Mouse (Mus musculus) kidney, embryonic 14.5 days (tissue): Measurements from ENCODE around the gene Adamtsl1. TPM values are rescaled to one million over a fixed set of nuclear protein-coding genes. Genes with fewer than 3 reads are reported as not detected.
A peak's percentile ranks its signal among the peaks of the same experiment; 100 is the strongest.

Experiments used
- ATAC-seq: fragments of 200-750 bp; cut with Nextera tagmentation; 2 replicates; pipeline ENCODE4 v1.8.0; 2017; ENCODE audit warnings: moderate number of reproducible peaks, mild to moderate bottlenecking, moderate TSS enrichment, moderate library complexity; ENCODE audit not compliant: low FRiP score, low TSS enrichment
- H3K27ac ChIP-seq: fragments of 300-500 bp; sonication (generic); 2 replicates; pipeline ENCODE4 v1.5.1; 2014; ENCODE audit warnings: low read depth, mild to moderate bottlenecking, low read length, moderate library complexity, mixed read lengths
- H3K27me3 ChIP-seq: fragments of 300-500 bp; sonication (generic); 2 replicates; pipeline ENCODE4 v1.6.1; 2014; ENCODE audit warnings: mild to moderate bottlenecking, low read length; ENCODE audit not compliant: control insufficient read depth, insufficient read depth
- H3K36me3 ChIP-seq: fragments of 300-500 bp; sonication (generic); 2 replicates; pipeline ENCODE4 v1.6.1; 2014; ENCODE audit warnings: low read length, mixed read lengths; ENCODE audit not compliant: control insufficient read depth, insufficient read depth
- H3K4me1 ChIP-seq: fragments of 300-500 bp; sonication (generic); 2 replicates; pipeline ENCODE4 v1.6.1; 2014; ENCODE audit warnings: low read length, mixed read lengths; ENCODE audit not compliant: control insufficient read depth, insufficient read depth
- H3K4me2 ChIP-seq: fragments of 300-500 bp; sonication (generic); replicated peaks from 2 replicates; pipeline ENCODE4 v1.6.1; 2014; ENCODE audit warnings: low read depth, mild to moderate bottlenecking, low read length
- H3K4me3 ChIP-seq: fragments of 300-500 bp; sonication (generic); 2 replicates; pipeline ENCODE4 v1.5.1; 2014; ENCODE audit warnings: mild to moderate bottlenecking, low read length
- H3K9ac ChIP-seq: fragments of 300-500 bp; sonication (generic); 2 replicates; pipeline ENCODE4 v1.6.1; 2014; ENCODE audit warnings: low read depth, mild to moderate bottlenecking, low read length, moderate library complexity
- H3K9me3 ChIP-seq: fragments of 300-500 bp; sonication (generic); 2 replicates; pipeline ENCODE4 v1.6.1; 2016; ENCODE audit warnings: low read length; ENCODE audit not compliant: control insufficient read depth
- WGBS: fragments of 180-500 bp; shearing (Covaris S2); extraction: QIAGEN DNeasy Blood & Tissue Kit; methylation state at CpG from one replicate; pipeline ENCODE4 v1.1.7; 2014; 5-methylcytosine and 5-hydroxymethylcytosine counted together
- polyA plus RNA-seq: library from polyadenylated mRNA; unstranded; fragments of >200 nt; fragmentation: Nextera tagmentation; extraction: Ambion mirVana; gene quantifications from 2 replicates; pipeline ENCODE4 v1.2.1, GENCODE M21; 2014

Adamtsl1 gene
- polyA plus RNA-seq, 1 experiment from 2014 or later: 15.6 TPM

GRCm38 (mm10) chr4:86018928-86019327, 505.0 kb downstream of the Adamtsl1 start:
- Histone ChIP-seq H3K27me3 (no peaks in the 10 kb centered on the region), H3K9ac (no peak overlapping the region), H3K27ac (no peak overlapping the region), H3K4me1 (no peaks in the 10 kb centered on the region), H3K9me3 (no peaks in the 10 kb centered on the region), H3K36me3 (no peaks in the 10 kb centered on the region), H3K4me2 (no peak overlapping the region), H3K4me3 (no peak overlapping the region)
- ATAC-seq: no peak
- WGBS: 97% methylated on average over 1 of the region's 1 CpGs

GRCm38 (mm10) chr4:86019586-86019985, 505.6 kb downstream of the Adamtsl1 start:
- Histone ChIP-seq H3K4me3 (no peak overlapping the region), H3K4me2 (no peak overlapping the region), H3K27ac (no peak overlapping the region), H3K27me3 (no peaks in the 10 kb centered on the region), H3K36me3 (no peaks in the 10 kb centered on the region), H3K9me3 (no peaks in the 10 kb centered on the region), H3K9ac (no peak overlapping the region), H3K4me1 (no peaks in the 10 kb centered on the region)
- WGBS: 59% methylated on average over 4 of the region's 4 CpGs
- ATAC-seq: no peak

DNA sequence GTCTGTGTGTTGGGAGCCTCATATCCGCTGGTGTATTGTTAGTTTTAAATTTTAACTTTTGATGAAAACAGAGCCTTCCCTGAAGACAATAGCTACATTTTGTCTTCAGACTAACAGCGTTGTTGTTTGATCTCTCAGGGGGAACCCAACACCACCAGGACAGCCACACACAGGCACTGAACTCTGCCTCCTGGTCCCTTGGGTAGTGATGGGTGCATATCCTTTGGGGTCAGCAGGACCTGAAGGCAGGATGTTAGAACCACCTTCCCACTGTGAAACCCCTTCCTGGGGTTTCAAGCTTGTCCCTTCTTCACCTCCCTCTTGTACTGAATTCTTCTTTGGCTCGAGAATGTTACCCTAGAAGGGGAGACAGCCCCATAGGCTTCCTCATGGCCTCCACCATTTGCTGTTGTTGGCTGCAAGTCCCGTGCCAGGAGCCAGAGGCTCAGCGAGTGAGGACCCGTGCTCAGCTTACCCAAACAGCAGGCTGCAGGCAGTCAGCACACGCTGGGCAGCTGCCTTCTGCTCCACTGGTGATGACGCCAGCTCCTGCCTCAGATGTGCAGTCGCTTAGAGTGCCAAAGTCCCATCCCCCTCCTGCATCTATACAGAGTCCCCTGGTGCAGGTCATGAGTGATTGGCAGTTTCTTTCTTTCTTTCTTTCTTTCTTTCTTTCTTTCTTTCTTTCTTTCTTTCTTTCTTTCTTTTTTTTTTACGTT, 506.6 kb downstream of the Adamtsl1 start:
- WGBS: 51% methylated on average over 10 of the region's 10 CpGs
- ATAC-seq: no peak
- no peak overlapping the region for H3K27ac ChIP-seq

GRCm38 (mm10) chr4:86024573-86025160, 510.7 kb downstream of the Adamtsl1 start:
- H3K27me3 ChIP-seq: no peaks in the 10 kb centered on the region
- no peaks in the 10 kb centered on the region for H3K9me3 ChIP-seq
- 24% methylated on average over 8 of the region's 8 CpGs for WGBS
- H3K36me3 ChIP-seq: no peaks in the 10 kb centered on the region
- H3K4me3 ChIP-seq: no peak overlapping the region
- no peak overlapping the region for H3K27ac ChIP-seq
- H3K9ac ChIP-seq: no peak overlapping the region
- no peaks in the 10 kb centered on the region for H3K4me1 ChIP-seq
- ATAC-seq: 0 out of 2 replicates have a peak, but pooled peaks have one; percentile 39
- H3K4me2 ChIP-seq: no peak overlapping the region

More for the DNA sequence above, 506.6 kb downstream of the Adamtsl1 start:
- no peaks in the 10 kb centered on the region for H3K9me3 ChIP-seq
- H3K4me1 ChIP-seq: no peaks in the 10 kb centered on the region
- H3K36me3 ChIP-seq: no peaks in the 10 kb centered on the region
- no peak overlapping the region for H3K4me3 ChIP-seq
- H3K4me2 ChIP-seq: no peak overlapping the region
- no peak overlapping the region for H3K9ac ChIP-seq
- no peaks in the 10 kb centered on the region for H3K27me3 ChIP-seq

GRCm38 (mm10) chr4:86029486-86029885, 515.5 kb downstream of the Adamtsl1 start:
- ATAC-seq: no peak
- no peak overlapping the region for H3K4me3 ChIP-seq
- no peaks in the 10 kb centered on the region for H3K9me3 ChIP-seq
- no peak overlapping the region for H3K9ac ChIP-seq
- H3K4me2 ChIP-seq: no peak overlapping the region
- 82% methylated on average over 6 of the region's 6 CpGs for WGBS
- no peak overlapping the region for H3K27ac ChIP-seq
- H3K4me1 ChIP-seq: no peaks in the 10 kb centered on the region
- H3K27me3 ChIP-seq: no peaks in the 10 kb centered on the region
- no peaks in the 10 kb centered on the region for H3K36me3 ChIP-seq

GRCm38 (mm10) chr4:86030208-86030607, 516.2 kb downstream of the Adamtsl1 start:
- H3K4me3 ChIP-seq: no peak overlapping the region
- ATAC-seq: no peak
- no peaks in the 10 kb centered on the region for H3K27me3 ChIP-seq
- no peak overlapping the region for H3K9ac ChIP-seq
- no peak overlapping the region for H3K4me2 ChIP-seq
- H3K36me3 ChIP-seq: no peaks in the 10 kb centered on the region
- H3K4me1 ChIP-seq: no peaks in the 10 kb centered on the region
- H3K9me3 ChIP-seq: no peaks in the 10 kb centered on the region
- no peak overlapping the region for H3K27ac ChIP-seq
- WGBS: 67% methylated on average over 3 of the region's 3 CpGs

DNA sequence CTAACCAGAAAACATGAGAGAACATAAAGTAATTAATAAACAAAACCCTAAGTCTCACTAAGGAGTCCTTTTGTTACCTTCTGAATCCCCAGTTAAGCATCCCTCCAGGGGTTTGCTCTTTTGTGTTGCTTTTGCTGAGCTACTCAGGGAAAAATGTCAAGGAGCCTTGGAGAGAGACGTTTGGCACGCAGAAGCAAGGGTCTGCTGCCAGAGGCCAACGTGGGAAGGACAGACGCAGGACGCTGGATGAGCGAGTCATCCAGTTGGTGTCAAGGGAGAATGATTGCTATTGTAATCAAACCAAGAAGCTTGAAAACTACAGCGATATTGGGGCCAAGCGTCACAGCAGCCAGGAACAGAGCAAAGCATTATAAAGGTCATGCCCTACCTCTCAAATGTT, 517.1 kb downstream of the Adamtsl1 start:
- ATAC-seq: no peak
- WGBS: 32% methylated on average over 8 of the region's 8 CpGs

DNA sequence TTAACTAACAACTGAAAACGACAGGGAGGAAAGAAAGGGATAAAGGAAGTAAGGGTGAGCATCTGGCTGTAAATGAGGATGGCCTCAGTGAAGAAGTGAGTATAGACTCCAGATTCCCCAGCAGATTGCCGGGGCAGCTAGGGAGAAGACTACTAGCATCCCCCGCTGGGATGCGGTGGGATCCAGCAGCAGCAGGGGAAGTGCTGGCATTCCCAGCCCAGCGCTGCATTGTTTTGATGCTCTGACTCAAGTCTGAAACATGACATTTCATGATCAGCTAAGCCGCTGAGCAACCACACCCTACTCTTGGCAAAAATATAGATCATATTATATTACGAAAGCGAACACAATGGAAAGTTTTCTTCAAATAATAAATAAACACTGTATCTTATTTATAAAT, 526.9 kb downstream of the Adamtsl1 start:
- Histone ChIP-seq H3K36me3 (no peaks in the 10 kb centered on the region), H3K27me3 (no peaks in the 10 kb centered on the region), H3K27ac (no peak overlapping the region), H3K4me2 (no peak overlapping the region), H3K4me1 (no peaks in the 10 kb centered on the region), H3K4me3 (no peak overlapping the region), H3K9me3 (no peaks in the 10 kb centered on the region), H3K9ac (no peak overlapping the region)
- ATAC-seq: no peak
- 41% methylated on average over 8 of the region's 8 CpGs for WGBS

More for the DNA sequence above, 517.1 kb downstream of the Adamtsl1 start:
- no peak overlapping the region for H3K9ac ChIP-seq
- no peaks in the 10 kb centered on the region for H3K36me3 ChIP-seq
- no peaks in the 10 kb centered on the region for H3K9me3 ChIP-seq
- no peak overlapping the region for H3K4me2 ChIP-seq
- no peak overlapping the region for H3K27ac ChIP-seq
- H3K27me3 ChIP-seq: no peaks in the 10 kb centered on the region
- no peak overlapping the region for H3K4me3 ChIP-seq
- no peaks in the 10 kb centered on the region for H3K4me1 ChIP-seq

GRCm38 (mm10) chr4:86045448-86045847, 531.5 kb downstream of the Adamtsl1 start:
- H3K36me3 ChIP-seq: no peaks in the 10 kb centered on the region

More at GRCm38 (mm10) chr4:86045448-86045847, 531.5 kb downstream of the Adamtsl1 start:
- Histone ChIP-seq H3K4me2 (no peak overlapping the region), H3K27me3 (no peaks in the 10 kb centered on the region), H3K4me3 (no peak overlapping the region), H3K9me3 (no peaks in the 10 kb centered on the region), H3K9ac (no peak overlapping the region), H3K4me1 (no peaks in the 10 kb centered on the region), H3K27ac (no peak overlapping the region)
- ATAC-seq: no peak
- WGBS: 89% methylated on average over 6 of the region's 6 CpGs
